Mouse (Mus musculus): ENCODE results near the gene Acp6.

GRCm38 (mm10) chr3:97209351-97209750, 50.8 kb downstream of the Acp6 start:
- TF ChIP-seq GATA1 (IDR thresholded peaks at IDR 0.05; ENCODE audit: borderline replicate concordance, low read length) (no peak), FLI1 (IDR thresholded peaks at IDR 0.05; ENCODE audit: low read length) (no peak)

All from megakaryocyte, embryonic 14.5 days (primary cell).